Comparison of ENCODE assay signal across 33 mouse cellular contexts in genomic region chr6:85139534-85139933, GRCm38 (mm10). TPM values are rescaled to one million over a fixed set of nuclear protein-coding genes. Genes with fewer than 3 reads are reported as not detected.
DNase-seq lines count a peak whose midpoint lies in the region; ATAC-seq and TF ChIP-seq lines count a peak whose summit lies in the region.
"Had no signal": no experiment of that assay in that cellular context is flagged by ENCODE, and none has a peak within 500 bp of the region (broad histone marks: within the 10 kb centered on the region; RNA-seq: fewer than 3 reads in every experiment).

No protein-coding gene starts in this region.

- TF ChIP-seq CTCF in layer of hippocampus, adult 2 months (conservative IDR thresholded peaks at IDR 0.05): 0 out of 2 replicates have a peak, but pooled peaks have one; percentile 16
- peak; percentile 41 for TF ChIP-seq CTCF in ES-Bruce4 (IDR thresholded peaks at IDR 0.05; ENCODE audit: low read depth, low read length)

- no peak for DNase-seq in layer of hippocampus, adult 2 months (ENCODE audit: low spot score in 2 of 2)
- DNase-seq in layer of hippocampus, postnatal 14 days (ENCODE audit: low spot score in 2 of 2): no peak
- DNase-seq in A20 (ENCODE audit: low read depth, low spot score) (peak; percentile 22), ZHBTc4 (ENCODE audit: low read depth, low spot score) (peak; percentile 55)
- DNase-seq in cerebellum, postnatal 4 days (ENCODE audit: low spot score in 2 of 2): no peak
- DNase-seq: adrenal gland, adult 8-10 months; cerebellum, adult 8-10 months; cerebellum, postnatal 25 days; gastrocnemius, postnatal 25 days; heart, postnatal 10 days; kidney, adult 8-10 months; kidney, postnatal 14 days; left cerebral cortex, postnatal 4 days; liver, postnatal 0 days; lung, postnatal 14 days; right cerebral cortex, postnatal 25 days; thymus, adult 18-20 months; thymus, postnatal 36 days had no signal

- H3K4me3 ChIP-seq in layer of hippocampus, adult 2 months: no peak overlapping the region
- no peak overlapping the region for H3K4me3 ChIP-seq in ES-Bruce4 (ENCODE audit: low read depth, low read length)
- H3K4me3 ChIP-seq: heart, embryonic 13.5 days; liver, embryonic 12.5 days had no signal

- H3K27ac ChIP-seq in layer of hippocampus, adult 2 months: no peak overlapping the region
- no peak overlapping the region for H3K27ac ChIP-seq in ES-Bruce4 (ENCODE audit: insufficient read depth, low read length)
- H3K27ac ChIP-seq: heart, embryonic 13.5 days; hindbrain, embryonic 14.5 days; liver, embryonic 12.5 days had no signal

- H3K4me1 ChIP-seq in ES-Bruce4 (ENCODE audit: control insufficient read depth, insufficient read depth, low read length): no peaks in the 10 kb centered on the region

- TF ChIP-seq POLR2A in ES-Bruce4 (IDR thresholded peaks at IDR 0.05; ENCODE audit: insufficient read depth, low read length): no peak

- H3K36me3 ChIP-seq in ES-Bruce4 (ENCODE audit: control insufficient read depth, insufficient read depth, low read length, poor library complexity, severe bottlenecking): no peaks in the 10 kb centered on the region

- no peak for TF ChIP-seq EP300 in ES-Bruce4 (IDR thresholded peaks at IDR 0.05; ENCODE audit: insufficient read depth, low read depth, low read length)

- H3K27me3 ChIP-seq in ES-Bruce4 (ENCODE audit: control insufficient read depth, insufficient read depth, low read length, poor library complexity, severe bottlenecking): no peaks in the 10 kb centered on the region
- H3K27me3 ChIP-seq: liver, embryonic 12.5 days had no signal

- no peak overlapping the region for H3K9ac ChIP-seq in ES-Bruce4 (ENCODE audit: low read depth, poor library complexity, severe bottlenecking)
- H3K9ac ChIP-seq: heart, embryonic 13.5 days; hindbrain, embryonic 14.5 days; liver, embryonic 12.5 days; liver, postnatal 0 days had no signal

- H3K9me3 ChIP-seq in ES-Bruce4 (replicated peaks; ENCODE audit: control insufficient read depth, insufficient read depth, low read length, poor library complexity, severe bottlenecking): no peaks in the 10 kb centered on the region
- H3K9me3 ChIP-seq: G1E; heart, embryonic 13.5 days; liver, embryonic 12.5 days had no signal

- no peak for ATAC-seq in granulocyte monocyte progenitor cell, adult 5-6 weeks (replicated peaks; ENCODE audit: poor library complexity, severe bottlenecking)
- ATAC-seq: forebrain, embryonic 14.5 days; liver, embryonic 12.5 days; liver, postnatal 0 days; midbrain, embryonic 16.5 days had no signal

RNA-seq across cellular contexts. Expression of gene Spr, which starts 2.0 kb away (rescaled TPM):
- 10 to 100 TPM; 44.5 to 48.2 TPM for total RNA-seq in layer of hippocampus, adult 2 months (2021)
- 10 to 100 TPM; 42.1 to 49.3 TPM for total RNA-seq in layer of hippocampus, postnatal 14 days (2021)
- polyA plus RNA-seq in ES-Bruce4 (2011; ENCODE audit: insufficient read depth, insufficient read length, low read depth, missing spikeins): 26.0 and 26.9 TPM in 2 replicates
- 23.9 and 29.4 TPM in 2 replicates for total RNA-seq in granulocyte monocyte progenitor cell, adult 5-6 weeks (2014; fragmentation: Nextera tagmentation)
- total RNA-seq in granulocyte monocyte progenitor cell, adult 5-6 weeks (2017): 17.5 and 17.7 TPM in 2 replicates

RNA-seq across cellular contexts. Expression of gene Emx1, which starts 47.7 kb away (rescaled TPM):
- 10 to 100 TPM; 15.9 to 20.2 TPM for total RNA-seq in layer of hippocampus, adult 2 months (2021)
- total RNA-seq in layer of hippocampus, postnatal 14 days (2021): 10 to 100 TPM; 22.8 to 22.9 TPM
- polyA plus RNA-seq in ES-Bruce4 (2011; ENCODE audit: insufficient read depth, insufficient read length, low read depth, missing spikeins): 0.56 and 1.8 TPM in 2 replicates
- not detected in 2 replicates for total RNA-seq in granulocyte monocyte progenitor cell, adult 5-6 weeks (2014; fragmentation: Nextera tagmentation)
- total RNA-seq in granulocyte monocyte progenitor cell, adult 5-6 weeks (2017): not detected in 2 replicates
- total RNA-seq: adrenal gland, adult 8-10 months; G1E; gastrocnemius, adult 18-20 months; gastrocnemius, postnatal 25 days; heart, adult 8-10 months; heart, postnatal 10 days; hematopoietic stem cell, adult 5-6 weeks; neutrophil, adult 5-6 weeks had no signal
- polyA plus RNA-seq: G1E; heart, embryonic 13.5 days; hindbrain, embryonic 14.5 days; intestine, embryonic 14.5 days; liver, embryonic 12.5 days; liver, postnatal 0 days; neural tube, embryonic 11.5 days; stomach, embryonic 16.5 days had no signal

Comparison
In these comparisons a context has a peak if more than half of its experiments do, and no peak if none do; other contexts are left out.
1. DNase-seq: peak in A20 (single experiment) and ZHBTc4 (single experiment); none in layer of hippocampus, adult 2 months (0 of 2), layer of hippocampus, postnatal 14 days (0 of 2) and cerebellum, postnatal 4 days (0 of 2).
2. RNA of gene Emx1, which starts 47.7 kb away (total RNA-seq): 22.8 to 22.9 TPM in layer of hippocampus, postnatal 14 days and 15.9 to 20.2 TPM in layer of hippocampus, adult 2 months; not detected in granulocyte monocyte progenitor cell, adult 5-6 weeks; every median in the first group is over 10 times any median in the second.